Mouse (Mus musculus) neural tube, embryonic 12.5 days (tissue): ENCODE results near the gene Hsdl1. TPM values are rescaled to one million over a fixed set of nuclear protein-coding genes. Genes with fewer than 3 reads are reported as not detected.

Experiments used
- ATAC-seq: fragments of 200-750 bp; cut with Nextera tagmentation; 2 replicates; pipeline ENCODE4 v1.8.0; 2017; ENCODE audit warnings: low read depth, mild to moderate bottlenecking, moderate TSS enrichment, moderate library complexity; ENCODE audit not compliant: low FRiP score
- H3K27ac ChIP-seq: fragments of 300-500 bp; sonication (generic); 2 replicates; pipeline ENCODE4 v1.5.1; 2016
- H3K27me3 ChIP-seq: fragments of 300-500 bp; sonication (generic); replicated peaks from 2 replicates; pipeline ENCODE4 v1.6.1; 2016; ENCODE audit warnings: mild to moderate bottlenecking
- H3K36me3 ChIP-seq: fragments of 300-500 bp; sonication (generic); 2 replicates; pipeline ENCODE4 v1.6.1; 2016; ENCODE audit warnings: mild to moderate bottlenecking
- H3K4me1 ChIP-seq: fragments of 300-500 bp; sonication (generic); 2 replicates; pipeline ENCODE4 v1.6.1; 2016
- H3K4me2 ChIP-seq: fragments of 300-500 bp; sonication (generic); replicated peaks from 2 replicates; pipeline ENCODE4 v1.6.1; 2016; ENCODE audit warnings: mild to moderate bottlenecking
- H3K4me3 ChIP-seq: fragments of 300-500 bp; sonication (generic); 2 replicates; pipeline ENCODE4 v1.5.1; 2016
- H3K9ac ChIP-seq: fragments of 300-500 bp; sonication (generic); 2 replicates; pipeline ENCODE4 v1.6.1; 2016; ENCODE audit warnings: mild to moderate bottlenecking
- H3K9me3 ChIP-seq: fragments of 300-500 bp; sonication (generic); 2 replicates; pipeline ENCODE4 v1.6.1; 2016; ENCODE audit warnings: mild to moderate bottlenecking
- WGBS: fragments of 180-500 bp; shearing (Covaris S2); methylation state at CpG from one replicate; pipeline ENCODE4 v1.1.7; 2016; 5-methylcytosine and 5-hydroxymethylcytosine counted together
- polyA plus RNA-seq: library from polyadenylated mRNA; unstranded; fragments of >200 nt; fragmentation: Nextera tagmentation; extraction: Ambion mirVana; gene quantifications from 2 replicates; pipeline ENCODE4 v1.2.1, GENCODE M21; 2016

The Hsdl1 gene
- polyA plus RNA-seq, 1 experiment from 2014 or later: 94.2 TPM

DNA sequence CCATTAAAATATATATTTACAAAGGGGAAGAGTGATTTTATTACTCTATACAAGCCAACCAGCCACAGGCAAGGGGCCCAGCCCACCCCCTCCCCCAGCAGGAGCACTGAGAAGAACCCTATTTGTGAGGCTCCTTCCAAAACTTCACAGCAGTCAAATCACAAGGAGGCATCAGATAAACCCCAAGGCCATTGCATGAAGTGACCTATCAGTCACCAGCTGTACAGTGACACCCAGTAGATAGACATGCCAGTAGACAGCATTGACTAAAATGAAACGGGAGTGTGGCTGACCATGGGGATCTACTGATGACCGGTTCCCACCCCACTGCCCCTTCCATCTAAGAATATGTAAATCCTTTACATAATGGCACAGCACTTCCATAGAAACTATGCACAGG lies 22.0 kb downstream of the Hsdl1 start:
- peaks cover 1% of the 10 kb centered on the region; the same call in 1 of the 2 replicates for H3K36me3 ChIP-seq
- 88% methylated on average over 2 of the region's 2 CpGs for WGBS
- H3K4me1 ChIP-seq: peaks cover 18% of the 10 kb centered on the region
- ATAC-seq: no peak
- no peak overlapping the region for H3K27ac ChIP-seq
- no peaks in the 10 kb centered on the region for H3K9me3 ChIP-seq
- no peak overlapping the region for H3K9ac ChIP-seq
- H3K4me3 ChIP-seq: no peak overlapping the region
- H3K27me3 ChIP-seq: no peaks in the 10 kb centered on the region
- H3K4me2 ChIP-seq: no peak overlapping the region

DNA sequence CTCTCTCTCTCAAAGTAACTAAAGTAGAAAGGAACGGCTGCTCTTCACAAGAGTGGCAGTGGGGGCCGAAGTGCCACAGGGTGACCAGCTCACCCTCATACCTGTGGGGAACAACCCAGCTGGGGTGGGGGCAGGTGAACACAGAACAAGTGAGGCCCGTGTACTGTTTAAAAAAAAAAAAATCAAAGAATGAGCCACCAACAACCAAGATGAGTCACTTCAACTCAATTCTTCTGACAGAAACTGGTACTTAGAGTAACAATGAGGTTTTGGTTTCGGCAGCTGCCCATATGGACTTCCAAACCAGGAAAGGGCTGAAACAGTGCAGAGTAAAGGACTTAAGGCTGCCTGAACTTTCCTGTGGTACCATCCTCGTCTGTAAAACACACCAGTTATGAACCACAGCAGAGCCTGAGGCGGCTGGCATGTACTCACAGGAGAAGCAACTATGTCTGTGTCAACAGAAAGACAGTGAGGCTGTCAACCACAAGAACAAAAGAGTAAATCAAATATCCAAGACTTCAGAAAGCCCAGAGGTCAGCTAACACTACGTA lies 26.3 kb downstream of the Hsdl1 start:
- Histone ChIP-seq H3K4me1 (no peaks in the 10 kb centered on the region), H3K9me3 (no peaks in the 10 kb centered on the region), H3K27me3 (no peaks in the 10 kb centered on the region), H3K27ac (no peak overlapping the region), H3K9ac (no peak overlapping the region), H3K4me3 (no peak overlapping the region), H3K4me2 (no peak overlapping the region), H3K36me3 (peaks cover 36% of the 10 kb centered on the region)
- 79% methylated on average over 7 of the region's 7 CpGs for WGBS
- ATAC-seq: no peak

DNA sequence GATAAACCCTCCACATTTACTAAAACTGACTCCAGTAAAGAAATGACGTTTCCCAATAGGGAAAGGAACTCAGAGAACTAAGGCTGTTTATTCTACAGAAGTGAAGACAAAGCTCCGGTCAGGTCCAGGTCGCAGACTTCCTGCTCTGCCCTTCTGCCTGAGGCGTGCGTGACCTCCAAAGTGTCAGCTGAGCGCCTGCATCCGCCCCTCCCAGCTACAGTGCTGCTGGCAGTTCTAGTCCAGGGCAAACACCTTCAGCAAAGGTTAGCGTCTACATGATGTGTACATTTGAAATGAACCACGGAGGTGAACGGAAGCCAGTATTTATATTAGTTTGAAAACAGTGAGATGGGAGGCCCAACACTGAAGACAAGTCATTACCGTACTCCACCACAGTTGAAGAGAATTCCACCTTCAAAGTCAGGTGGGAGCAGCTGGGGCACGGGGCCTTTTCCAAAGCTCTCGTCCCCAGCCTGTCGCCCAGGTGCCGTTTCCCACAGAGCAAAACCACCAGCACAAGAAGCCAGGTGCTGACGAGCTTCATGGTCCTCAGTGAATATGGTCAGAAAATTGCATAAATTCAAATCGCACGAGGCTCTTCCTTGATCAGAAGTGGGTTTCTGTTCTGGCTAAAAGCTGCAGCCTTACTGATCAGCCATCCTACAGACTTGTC lies 27.8 kb downstream of the Hsdl1 start:
- WGBS: 85% methylated on average over 18 of the region's 18 CpGs
- no peak overlapping the region for H3K9ac ChIP-seq
- H3K9me3 ChIP-seq: no peaks in the 10 kb centered on the region
- no peaks in the 10 kb centered on the region for H3K4me1 ChIP-seq
- H3K27me3 ChIP-seq: no peaks in the 10 kb centered on the region
- H3K27ac ChIP-seq: no peak overlapping the region
- H3K4me2 ChIP-seq: no peak overlapping the region
- peaks cover 50% of the 10 kb centered on the region for H3K36me3 ChIP-seq
- no peak for ATAC-seq
- H3K4me3 ChIP-seq: no peak overlapping the region

DNA sequence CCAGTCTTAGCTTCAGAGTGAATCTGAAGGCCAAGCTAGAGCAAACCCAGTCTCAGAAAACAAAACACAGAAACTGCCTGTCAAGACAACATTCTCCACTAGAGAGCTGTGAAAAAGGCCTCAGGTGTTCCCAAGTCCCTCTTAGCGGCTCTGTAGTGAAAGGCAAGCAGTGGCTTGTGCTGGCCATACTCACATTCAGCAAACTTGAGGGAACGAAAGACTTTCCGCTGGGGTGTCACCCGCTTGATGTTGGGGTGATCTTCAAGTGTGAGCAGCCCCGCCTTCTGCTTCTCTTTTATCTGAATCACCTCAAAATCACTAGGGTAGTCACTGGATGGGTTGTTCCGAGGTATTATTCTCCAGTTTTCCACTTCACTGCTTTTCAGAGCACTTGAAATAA lies 29.2 kb downstream of the Hsdl1 start:
- WGBS: 93% methylated on average over 6 of the region's 6 CpGs
- H3K36me3 ChIP-seq: peaks cover 63% of the 10 kb centered on the region

DNA sequence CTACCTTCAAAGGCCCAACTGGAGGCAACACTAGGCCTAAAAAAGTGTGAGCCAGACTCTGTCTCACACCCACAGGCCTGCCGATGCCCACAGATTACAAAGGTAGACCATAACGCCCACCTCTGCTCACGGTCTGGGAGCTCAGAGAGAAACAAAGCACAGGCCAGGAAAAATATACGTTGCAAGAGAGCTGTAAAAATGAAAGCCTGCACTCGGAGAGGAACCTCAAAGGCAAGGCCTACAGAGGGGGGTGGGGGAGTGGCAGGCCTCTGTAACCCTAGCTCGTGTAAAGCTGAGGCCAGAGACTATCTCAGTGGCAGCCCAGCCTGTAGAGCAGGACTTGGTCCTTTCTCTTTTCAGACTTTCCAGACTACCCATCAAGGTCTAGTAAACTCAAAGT lies 29.8 kb downstream of the Hsdl1 start:
- Histone ChIP-seq H3K36me3 (peaks cover 69% of the 10 kb centered on the region), H3K4me3 (no peak overlapping the region), H3K4me1 (no peaks in the 10 kb centered on the region), H3K27me3 (no peaks in the 10 kb centered on the region), H3K4me2 (no peak overlapping the region), H3K9ac (no peak overlapping the region), H3K27ac (no peak overlapping the region), H3K9me3 (no peaks in the 10 kb centered on the region)
- ATAC-seq: no peak
- WGBS: 81% methylated on average over 6 of the region's 6 CpGs

More for the DNA sequence above, 29.2 kb downstream of the Hsdl1 start:
- Histone ChIP-seq H3K9me3 (no peaks in the 10 kb centered on the region), H3K4me2 (no peak overlapping the region), H3K9ac (no peak overlapping the region), H3K4me3 (no peak overlapping the region), H3K4me1 (no peaks in the 10 kb centered on the region), H3K27me3 (no peaks in the 10 kb centered on the region), H3K27ac (no peak overlapping the region)
- ATAC-seq: no peak

DNA sequence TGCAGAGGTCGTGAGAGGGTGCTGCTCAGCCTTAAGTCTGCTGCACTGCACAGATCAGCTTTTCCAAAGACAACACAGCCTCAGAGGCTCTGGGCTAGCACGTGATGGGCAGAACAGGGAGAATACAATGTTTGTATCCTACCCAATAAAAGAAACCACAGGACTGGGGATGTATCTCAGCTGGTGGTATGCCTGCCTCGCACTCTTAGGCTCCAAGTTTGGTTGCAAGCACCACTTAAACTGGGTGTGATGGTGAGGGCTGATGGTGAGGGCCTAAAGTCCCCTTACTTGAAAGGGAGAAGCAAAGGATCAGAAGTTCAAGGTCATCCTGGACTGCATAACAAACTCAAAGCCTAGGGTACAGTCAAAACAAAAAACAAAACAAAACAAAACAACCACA lies 30.4 kb downstream of the Hsdl1 start:
- no peak overlapping the region for H3K27ac ChIP-seq
- no peaks in the 10 kb centered on the region for H3K9me3 ChIP-seq
- no peaks in the 10 kb centered on the region for H3K27me3 ChIP-seq
- no peak overlapping the region for H3K4me2 ChIP-seq
- H3K36me3 ChIP-seq: peaks cover 75% of the 10 kb centered on the region
- no peak overlapping the region for H3K9ac ChIP-seq
- no peak for ATAC-seq
- H3K4me3 ChIP-seq: no peak overlapping the region
- WGBS: 87% methylated on average over 3 of the region's 3 CpGs
- H3K4me1 ChIP-seq: no peaks in the 10 kb centered on the region

DNA sequence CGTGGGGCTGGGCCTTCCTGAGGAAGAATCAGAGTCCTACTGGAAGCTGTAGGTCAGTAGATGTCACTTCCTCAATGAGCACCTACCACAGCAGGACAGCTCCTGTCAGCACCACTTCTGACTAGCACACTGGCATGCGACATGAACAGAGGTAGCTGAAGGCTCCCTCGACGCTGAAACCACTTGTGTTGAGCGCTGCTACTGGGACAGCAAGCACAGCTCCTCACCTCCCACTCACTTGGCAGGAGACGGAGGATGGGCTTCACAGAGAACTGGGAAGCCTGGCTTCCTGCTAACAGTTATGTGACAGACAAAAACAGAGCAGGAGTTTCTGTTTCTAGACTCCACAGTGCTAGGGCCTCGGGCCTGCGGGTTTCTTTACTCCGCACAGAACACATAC lies 43.0 kb downstream of the Hsdl1 start:
- no peaks in the 10 kb centered on the region for H3K9me3 ChIP-seq
- no peak overlapping the region for H3K4me2 ChIP-seq
- H3K4me1 ChIP-seq: no peaks in the 10 kb centered on the region
- H3K27me3 ChIP-seq: no peaks in the 10 kb centered on the region
- peaks cover 99% of the 10 kb centered on the region for H3K36me3 ChIP-seq
- no peak overlapping the region for H3K9ac ChIP-seq
- no peak overlapping the region for H3K27ac ChIP-seq
- no peak overlapping the region for H3K4me3 ChIP-seq
- 94% methylated on average over 9 of the region's 9 CpGs for WGBS
- no peak for ATAC-seq

DNA sequence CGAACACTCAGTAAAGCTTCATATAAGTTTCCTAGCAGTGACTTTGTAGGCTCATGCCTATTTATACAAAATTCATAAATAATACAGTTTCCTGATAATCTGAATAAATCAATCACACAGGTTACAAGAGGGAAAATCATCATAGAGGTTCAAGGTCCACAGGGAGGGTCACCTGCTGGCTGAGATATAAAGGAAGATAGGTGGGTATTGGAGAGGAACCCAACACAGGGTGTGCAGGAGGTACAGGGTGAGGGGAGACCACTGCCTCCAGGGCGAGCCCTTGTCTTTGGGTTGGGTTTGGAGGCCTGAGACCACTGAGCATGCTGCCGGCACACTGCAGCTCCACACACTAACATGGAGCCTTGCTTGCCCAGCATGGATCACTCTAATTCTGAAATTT lies 43.6 kb downstream of the Hsdl1 start:
- peaks cover 99% of the 10 kb centered on the region for H3K36me3 ChIP-seq
- no peak overlapping the region for H3K4me3 ChIP-seq
- H3K27me3 ChIP-seq: no peaks in the 10 kb centered on the region
- no peaks in the 10 kb centered on the region for H3K4me1 ChIP-seq
- ATAC-seq: no peak
- no peak overlapping the region for H3K4me2 ChIP-seq
- no peak overlapping the region for H3K27ac ChIP-seq
- no peaks in the 10 kb centered on the region for H3K9me3 ChIP-seq
- 92% methylated on average over 3 of the region's 3 CpGs for WGBS
- H3K9ac ChIP-seq: no peak overlapping the region

DNA sequence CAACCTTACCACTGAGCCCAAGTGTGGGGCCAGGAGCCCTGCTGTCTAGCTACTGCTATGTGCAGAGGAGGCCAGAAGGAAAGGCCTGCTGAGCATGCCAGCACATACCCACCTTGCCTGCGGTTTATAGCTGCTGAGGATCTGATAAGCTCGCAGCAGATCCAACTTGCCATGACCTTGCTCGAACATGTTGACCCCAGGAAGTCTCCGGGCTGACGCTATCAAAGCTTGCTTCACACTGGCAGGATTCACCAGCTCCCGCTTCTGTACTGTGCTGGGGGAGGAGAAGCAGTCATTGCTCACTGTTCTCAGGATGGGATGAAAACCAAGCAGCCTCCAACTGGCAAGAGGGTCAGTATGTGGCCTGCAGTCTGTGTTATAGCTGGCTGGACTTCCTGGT lies 44.0 kb downstream of the Hsdl1 start:
- Histone ChIP-seq H3K27me3 (no peaks in the 10 kb centered on the region), H3K27ac (no peak overlapping the region), H3K4me2 (no peak overlapping the region), H3K9ac (no peak overlapping the region), H3K4me1 (no peaks in the 10 kb centered on the region), H3K9me3 (no peaks in the 10 kb centered on the region), H3K4me3 (no peak overlapping the region), H3K36me3 (peaks cover 94% of the 10 kb centered on the region)
- WGBS: 90% methylated on average over 6 of the region's 6 CpGs
- no peak for ATAC-seq

DNA sequence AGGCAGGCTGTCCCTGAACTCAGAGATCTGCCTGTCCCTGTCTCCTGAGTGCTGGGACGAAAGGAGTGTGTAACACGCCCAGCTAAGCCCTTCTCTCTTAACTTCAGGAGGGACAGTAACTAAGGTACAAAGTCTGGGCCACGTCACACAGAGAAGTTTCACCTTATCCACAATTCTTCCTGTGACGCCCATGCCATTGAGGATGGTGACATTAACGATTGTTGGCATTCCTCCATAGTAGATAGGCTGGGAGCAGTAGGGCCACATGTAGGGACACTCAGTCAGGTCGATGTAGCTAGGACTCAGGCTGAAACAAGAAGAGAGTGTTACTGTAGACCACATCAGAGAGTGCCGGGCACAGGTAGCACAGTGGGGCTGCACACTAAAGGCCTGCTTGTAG lies 46.2 kb downstream of the Hsdl1 start:
- H3K9me3 ChIP-seq: no peaks in the 10 kb centered on the region
- no peaks in the 10 kb centered on the region for H3K27me3 ChIP-seq
- H3K4me3 ChIP-seq: no peak overlapping the region
- no peaks in the 10 kb centered on the region for H3K4me1 ChIP-seq
- H3K9ac ChIP-seq: no peak overlapping the region
- no peak overlapping the region for H3K4me2 ChIP-seq
- H3K36me3 ChIP-seq: peaks cover 93% of the 10 kb centered on the region
- no peak overlapping the region for H3K27ac ChIP-seq
- ATAC-seq: no peak
- WGBS: 94% methylated on average over 7 of the region's 7 CpGs

DNA sequence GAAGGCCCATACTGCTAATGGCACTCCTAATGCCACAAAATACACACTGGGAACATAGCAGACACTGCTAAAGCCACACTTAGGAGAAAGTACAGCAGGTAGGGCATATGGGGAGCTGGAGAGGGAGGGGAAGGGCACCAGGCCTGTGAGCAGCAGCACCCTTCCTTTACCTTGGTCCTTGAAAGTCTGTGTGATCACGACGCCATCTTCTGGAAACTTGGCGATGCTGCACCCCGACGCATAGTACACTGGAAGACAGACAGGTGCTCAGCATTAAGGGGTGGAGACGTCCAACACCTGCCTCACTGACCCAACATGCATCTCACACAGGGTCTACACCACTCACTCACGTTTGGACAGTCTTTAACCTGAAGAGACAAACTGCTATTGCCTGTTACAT lies 54.9 kb downstream of the Hsdl1 start:
- no peaks in the 10 kb centered on the region for H3K27me3 ChIP-seq
- no peak for ATAC-seq
- no peak overlapping the region for H3K4me3 ChIP-seq
- 0 out of 2 replicates have a peak, but pooled peaks cover 3% of the 10 kb centered on the region for H3K4me1 ChIP-seq
- H3K36me3 ChIP-seq: peaks cover 97% of the 10 kb centered on the region
- H3K27ac ChIP-seq: no peak overlapping the region
- no peak overlapping the region for H3K9ac ChIP-seq
- WGBS: 77% methylated on average over 7 of the region's 7 CpGs
- H3K9me3 ChIP-seq: no peaks in the 10 kb centered on the region
- H3K4me2 ChIP-seq: no peak overlapping the region

DNA sequence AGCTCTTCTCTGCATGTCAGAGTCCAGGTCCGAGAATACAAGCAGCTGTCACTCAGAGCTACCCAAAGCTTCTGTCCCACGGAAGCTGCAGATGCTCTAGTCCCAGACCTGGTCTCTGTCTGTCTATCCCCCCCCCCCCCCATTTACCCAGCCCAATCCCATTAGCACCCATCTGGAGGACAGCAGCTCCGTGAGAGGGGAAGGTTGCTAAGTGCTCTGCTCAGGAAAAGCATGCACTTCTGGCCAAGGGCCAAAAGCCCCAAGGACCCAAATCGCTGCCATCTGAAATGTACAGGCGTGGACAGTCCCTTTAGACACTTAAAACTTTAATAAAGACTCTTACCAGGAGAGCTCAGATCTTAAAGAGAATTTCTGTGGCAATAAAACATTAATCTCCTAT lies 58.3 kb downstream of the Hsdl1 start:
- Histone ChIP-seq H3K9me3 (no peaks in the 10 kb centered on the region), H3K27me3 (no peaks in the 10 kb centered on the region), H3K4me2 (no peak overlapping the region), H3K36me3 (peaks cover 100% of the 10 kb centered on the region), H3K9ac (no peak overlapping the region), H3K27ac (no peak overlapping the region), H3K4me1 (0 out of 2 replicates have a peak, but pooled peaks cover 3% of the 10 kb centered on the region), H3K4me3 (no peak overlapping the region)
- 57% methylated on average over 5 of the region's 5 CpGs for WGBS
- ATAC-seq: 0 out of 2 replicates have a peak, but pooled peaks have one; percentile 29

DNA sequence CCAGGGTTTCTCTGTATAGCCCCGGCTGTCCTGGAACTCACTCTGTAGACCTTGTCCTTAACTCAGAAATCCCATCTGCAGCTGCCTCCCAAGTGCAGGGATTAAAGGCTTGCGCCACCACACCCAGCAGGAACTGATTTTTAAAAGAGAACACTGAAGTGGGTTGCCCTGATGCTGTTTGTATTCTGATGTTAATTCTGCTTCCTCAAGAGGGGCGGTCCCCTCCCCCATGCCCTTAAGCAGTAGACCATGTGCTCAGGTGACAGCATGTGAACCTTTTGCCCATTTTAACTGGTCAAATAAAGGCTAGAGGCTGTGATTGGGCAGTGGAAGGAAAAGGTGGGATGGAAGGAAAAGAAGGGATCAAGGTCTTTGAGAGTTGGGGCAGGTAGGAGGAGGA lies 59.2 kb downstream of the Hsdl1 start:
- H3K4me1 ChIP-seq: 0 out of 2 replicates have a peak, but pooled peaks cover 3% of the 10 kb centered on the region
- WGBS: 58% methylated on average over 3 of the region's 3 CpGs
- H3K9me3 ChIP-seq: no peaks in the 10 kb centered on the region
- no peak overlapping the region for H3K9ac ChIP-seq
- peaks cover 100% of the 10 kb centered on the region for H3K36me3 ChIP-seq
- no peak for ATAC-seq
- no peaks in the 10 kb centered on the region for H3K27me3 ChIP-seq
- no peak overlapping the region for H3K4me2 ChIP-seq
- H3K4me3 ChIP-seq: no peak overlapping the region
- H3K27ac ChIP-seq: no peak overlapping the region
